32 mouse cellular contexts compared by ENCODE assay signal in genomic region chr10:8685269-8685668, GRCm38 (mm10).
"Had no signal": no experiment of that assay in that cellular context is flagged by ENCODE, and none has a peak within 500 bp of the region (broad histone marks: within the 10 kb centered on the region; RNA-seq: fewer than 3 reads in every experiment).

No protein-coding gene starts in this region.

- H3K9ac ChIP-seq: limb, embryonic 12.5 days; limb, embryonic 13.5 days; limb, embryonic 15.5 days; liver, embryonic 12.5 days; liver, embryonic 13.5 days; liver, embryonic 14.5 days; liver, embryonic 15.5 days; liver, postnatal 0 days; lung, embryonic 14.5 days; lung, embryonic 15.5 days; midbrain, embryonic 12.5 days; midbrain, embryonic 13.5 days; midbrain, embryonic 15.5 days; neural tube, embryonic 12.5 days had no signal

- H3K4me1 ChIP-seq: limb, embryonic 10.5 days; limb, embryonic 12.5 days; limb, embryonic 13.5 days; limb, embryonic 15.5 days; liver, embryonic 12.5 days; liver, embryonic 13.5 days; liver, embryonic 15.5 days; lung, embryonic 15.5 days; megakaryocyte, embryonic 14.5 days; midbrain, embryonic 12.5 days; midbrain, embryonic 13.5 days; midbrain, embryonic 15.5 days; neural tube, embryonic 12.5 days had no signal

- H3K4me2 ChIP-seq: limb, embryonic 12.5 days; limb, embryonic 13.5 days; limb, embryonic 15.5 days; liver, embryonic 11.5 days; liver, embryonic 12.5 days; liver, embryonic 13.5 days; liver, embryonic 15.5 days; lung, embryonic 14.5 days; lung, embryonic 15.5 days; midbrain, embryonic 11.5 days; midbrain, embryonic 12.5 days; midbrain, embryonic 13.5 days; midbrain, embryonic 15.5 days; neural tube, embryonic 12.5 days had no signal

- H3K4me3 ChIP-seq: limb, embryonic 10.5 days; limb, embryonic 12.5 days; limb, embryonic 13.5 days; limb, embryonic 15.5 days; liver, embryonic 12.5 days; liver, embryonic 13.5 days; liver, embryonic 15.5 days; lung, embryonic 15.5 days; megakaryocyte, embryonic 14.5 days; midbrain, embryonic 10.5 days; midbrain, embryonic 12.5 days; midbrain, embryonic 13.5 days; midbrain, embryonic 15.5 days; myocyte; neural tube, embryonic 12.5 days had no signal

- H3K27ac ChIP-seq: limb, embryonic 10.5 days; limb, embryonic 12.5 days; limb, embryonic 13.5 days; limb, embryonic 15.5 days; liver, embryonic 12.5 days; liver, embryonic 13.5 days; liver, embryonic 14.5 days; liver, embryonic 15.5 days; lung, embryonic 15.5 days; macrophage; midbrain, embryonic 10.5 days; midbrain, embryonic 12.5 days; midbrain, embryonic 13.5 days; midbrain, embryonic 15.5 days; neural tube, embryonic 12.5 days had no signal

- DNase-seq: left cerebral cortex, postnatal 4 days; liver; liver, embryonic 13.5 days; liver, postnatal 0 days; lung, adult 18-20 months; lung, adult 2 months; lung, embryonic 14.5 days; lung, postnatal 10 days; lung, postnatal 14 days; lung, postnatal 36 days; lung, postnatal 4 days; midbrain, embryonic 14.5 days had no signal

- H3K36me3 ChIP-seq: limb, embryonic 10.5 days; limb, embryonic 12.5 days; limb, embryonic 13.5 days; limb, embryonic 15.5 days; liver, embryonic 12.5 days; liver, embryonic 13.5 days; liver, embryonic 15.5 days; lung, embryonic 15.5 days; midbrain, embryonic 10.5 days; midbrain, embryonic 12.5 days; midbrain, embryonic 13.5 days; midbrain, embryonic 15.5 days; neural tube, embryonic 12.5 days had no signal

- ATAC-seq: liver, embryonic 12.5 days; liver, postnatal 0 days; lung, postnatal 0 days; midbrain, embryonic 13.5 days; midbrain, embryonic 15.5 days; midbrain, embryonic 16.5 days had no signal

- H3K9me3 ChIP-seq: limb, embryonic 10.5 days; limb, embryonic 12.5 days; limb, embryonic 15.5 days; liver, embryonic 13.5 days; liver, embryonic 15.5 days; lung, embryonic 15.5 days; midbrain, embryonic 12.5 days; midbrain, embryonic 13.5 days; midbrain, embryonic 15.5 days had no signal

- H3K27me3 ChIP-seq: limb, embryonic 12.5 days; limb, embryonic 13.5 days; limb, embryonic 15.5 days; liver, embryonic 12.5 days; liver, embryonic 13.5 days; liver, embryonic 15.5 days; lung, embryonic 15.5 days; megakaryocyte, embryonic 14.5 days; midbrain, embryonic 12.5 days; midbrain, embryonic 13.5 days; midbrain, embryonic 15.5 days; neural tube, embryonic 12.5 days had no signal
